Mouse (Mus musculus) heart, adult 2 months (tissue): ENCODE measurements around the gene Arntl2.
A peak's percentile ranks its signal among the peaks of the same experiment; 100 is the strongest.

Experiments
- CTCF ChIP-seq: fragments of 200-600 bp; IDR thresholded peaks from 2 replicates; pipeline ENCODE4 v1.8.1; 2022; ENCODE audit warnings: antibody characterized with exemption, mild to moderate bottlenecking, moderate library complexity
- POLR2A ChIP-seq: fragments of 200-500 bp; IDR thresholded peaks from 2 replicates; pipeline ENCODE4 v1.6.1; 2011; ENCODE audit warnings: mild to moderate bottlenecking, low read depth, low read length, control low read depth; ENCODE audit not compliant: insufficient read depth

- TF ChIP-seq CTCF (peak; percentile 43), POLR2A (peak; percentile 35; the same call in 1 of the 2 replicates)
These were observed 25.7 kb upstream of the Arntl2 start for GRCm38 (mm10) chr6:146770005-146770745.
